Mouse (Mus musculus) CH12.LX (cell line): ENCODE measurements around the gene Dclk2. TPM values are rescaled to one million over a fixed set of nuclear protein-coding genes. Genes with fewer than 3 reads are reported as not detected.
A peak's percentile ranks its signal among the peaks of the same experiment; 100 is the strongest.

Source experiments
- DNase-seq: peaks from one replicate; pipeline ENCODE4 v3.0.0-alpha.2; 2013; ENCODE audit errors: extremely low read depth
- H3K27ac ChIP-seq: 2 replicates; pipeline ENCODE4 v1.5.1; 2012; ENCODE audit warnings: low read depth, mild to moderate bottlenecking, control low read depth, moderate library complexity; ENCODE audit not compliant: insufficient read depth
- H3K27me3 ChIP-seq: replicated peaks from 2 replicates; pipeline ENCODE3; 2012; ENCODE audit warnings: inconsistent platforms
- H3K36me3 ChIP-seq, 2 experiments: replicated peaks in 1 of 2; 2 replicates each; pipeline versions ENCODE3 to v1.6.1; 2012; ENCODE audit warnings: inconsistent platforms in 1 of 2, low read length in 1 of 2, mild to moderate bottlenecking in 1 of 2, mixed read lengths in 1 of 2, moderate library complexity in 1 of 2; ENCODE audit not compliant: control insufficient read depth in 1 of 2, insufficient read depth in 1 of 2
- H3K4me1 ChIP-seq, 2 experiments: 2 replicates each; pipeline ENCODE4 v1.6.1; 2012; ENCODE audit warnings: inconsistent platforms in 1 of 2, moderate library complexity in 1 of 2; ENCODE audit not compliant: insufficient read depth in 2 of 2, control insufficient read depth in 1 of 2
- H3K4me2 ChIP-seq: 2 replicates; pipeline ENCODE4 v1.6.1; 2012; ENCODE audit warnings: low read depth, mild to moderate bottlenecking, control low read depth; ENCODE audit not compliant: poor library complexity, insufficient read depth, severe bottlenecking
- H3K4me3 ChIP-seq, 3 experiments: fragments of 150-350 bp in 1 of 3; sonication (generic) in 1 of 3; replicated peaks in 1 of 3; 2 replicates each; pipeline versions ENCODE3 to v1.5.1; 2011 to 2012; ENCODE audit warnings: low read depth in 2 of 3, low read length in 2 of 3, mild to moderate bottlenecking in 2 of 3, moderate library complexity in 2 of 3, control low read depth in 1 of 3, improper control_type of control experiment in 1 of 3, inconsistent platforms in 1 of 3, mixed read lengths in 1 of 3; ENCODE audit not compliant: poor library complexity in 1 of 3
- H3K79me2 ChIP-seq: replicated peaks from 2 replicates; pipeline ENCODE4 v1.6.1; 2012; ENCODE audit warnings: mild to moderate bottlenecking, moderate library complexity; ENCODE audit not compliant: control insufficient read depth, poor library complexity, insufficient read depth, severe bottlenecking; ENCODE audit errors: extremely low read depth
- H3K9ac ChIP-seq: 2 replicates; pipeline ENCODE4 v1.6.1; 2012; ENCODE audit warnings: low read depth, mild to moderate bottlenecking, control low read depth, moderate library complexity; ENCODE audit not compliant: insufficient read depth
- H3K9me3 ChIP-seq: replicated peaks from 2 replicates; pipeline ENCODE3; 2012; ENCODE audit warnings: low read length, inconsistent platforms, mixed read lengths
- CHD2 ChIP-seq: IDR thresholded peaks from 2 replicates; pipeline ENCODE4 v1.6.1; 2011; ENCODE audit warnings: low read length, improper control_type of control experiment
- CTCF ChIP-seq, 2 experiments: IDR thresholded peaks in 1 of 2; conservative IDR thresholded peaks in 1 of 2; 2 replicates each; pipeline ENCODE4 v1.5.1; 2011 to 2012; ENCODE audit warnings: low read depth in 2 of 2, low read length in 2 of 2, improper control_type of control experiment in 1 of 2, inconsistent platforms in 1 of 2, mild to moderate bottlenecking in 1 of 2, moderate library complexity in 1 of 2
- EP300 ChIP-seq: IDR thresholded peaks from 2 replicates; pipeline ENCODE4 v1.6.1; 2011; ENCODE audit warnings: low read length, improper control_type of control experiment
- ETS1 ChIP-seq: conservative IDR thresholded peaks from 2 replicates; pipeline ENCODE4 v1.6.1; 2012; ENCODE audit warnings: low read depth, mild to moderate bottlenecking, inconsistent platforms, low read length, improper control_type of control experiment, moderate library complexity
- GABPA ChIP-seq: IDR thresholded peaks from 2 replicates; pipeline ENCODE4 v1.6.1; 2012; ENCODE audit warnings: low read depth, low read length, improper control_type of control experiment, inconsistent platforms; ENCODE audit not compliant: insufficient replicate concordance
- HCFC1 ChIP-seq: IDR thresholded peaks from 2 replicates; pipeline ENCODE4 v1.6.1; 2012; ENCODE audit warnings: low read depth, mild to moderate bottlenecking, inconsistent platforms, low read length, improper control_type of control experiment
- IRF4 ChIP-seq: IDR thresholded peaks from 2 replicates; pipeline ENCODE4 v1.6.1; 2014; ENCODE audit warnings: low read depth, mild to moderate bottlenecking, inconsistent platforms, low read length, improper control_type of control experiment
- JUN ChIP-seq: IDR thresholded peaks from 2 replicates; pipeline ENCODE4 v1.6.1; 2011; ENCODE audit warnings: low read depth, mild to moderate bottlenecking, low read length, improper control_type of control experiment, moderate library complexity; ENCODE audit not compliant: insufficient read depth
- JUND ChIP-seq: conservative IDR thresholded peaks from 2 replicates; pipeline ENCODE4 v1.6.1; 2011; ENCODE audit warnings: low read depth, low read length, improper control_type of control experiment
- KAT2A ChIP-seq: IDR thresholded peaks from 2 replicates; pipeline ENCODE4 v1.6.1; 2012; ENCODE audit warnings: low read length, improper control_type of control experiment, inconsistent platforms; ENCODE audit not compliant: insufficient replicate concordance
- MAZ ChIP-seq: IDR thresholded peaks from 2 replicates; pipeline ENCODE4 v1.6.1; 2012; ENCODE audit warnings: low read depth, mild to moderate bottlenecking, inconsistent platforms, low read length, improper control_type of control experiment, moderate library complexity
- MEF2A ChIP-seq: IDR thresholded peaks from 2 replicates; pipeline ENCODE4 v1.6.1; 2014; ENCODE audit warnings: low read depth, mild to moderate bottlenecking, inconsistent platforms, low read length, improper control_type of control experiment, borderline replicate concordance
- NELFE ChIP-seq: IDR thresholded peaks from 2 replicates; pipeline ENCODE4 v1.6.1; 2011; ENCODE audit warnings: low read depth, low read length, improper control_type of control experiment
- NRF1 ChIP-seq: IDR thresholded peaks from 2 replicates; pipeline ENCODE4 v1.6.1; 2014; ENCODE audit warnings: low read depth, mild to moderate bottlenecking, inconsistent platforms, low read length, improper control_type of control experiment, moderate library complexity
- POLR2A ChIP-seq: IDR thresholded peaks from 2 replicates; pipeline ENCODE4 v1.6.1; 2011; ENCODE audit warnings: low read depth, mild to moderate bottlenecking, improper control_type of control experiment, low read length
- RAD21 ChIP-seq: IDR thresholded peaks from 2 replicates; pipeline ENCODE4 v1.6.1; 2011; ENCODE audit warnings: low read depth, mild to moderate bottlenecking, low read length, improper control_type of control experiment, moderate library complexity
- RCOR1 ChIP-seq: conservative IDR thresholded peaks from 2 replicates; pipeline ENCODE4 v1.6.1; 2012; ENCODE audit warnings: low read depth, mild to moderate bottlenecking, inconsistent platforms, low read length, improper control_type of control experiment
- SIN3A ChIP-seq: IDR thresholded peaks from 2 replicates; pipeline ENCODE4 v1.6.1; 2012; ENCODE audit warnings: low read length, improper control_type of control experiment, inconsistent platforms
- SMC3 ChIP-seq: IDR thresholded peaks from 2 replicates; pipeline ENCODE4 v1.6.1; 2011; ENCODE audit warnings: low read depth, low read length, improper control_type of control experiment
- TBP ChIP-seq: conservative IDR thresholded peaks from 2 replicates; pipeline ENCODE4 v1.6.1; 2011; ENCODE audit warnings: low read depth, low read length, improper control_type of control experiment
- TCF12 ChIP-seq: IDR thresholded peaks from 2 replicates; pipeline ENCODE4 v1.6.1; 2014; ENCODE audit warnings: low read depth, mild to moderate bottlenecking, inconsistent platforms, low read length, improper control_type of control experiment
- UBTF ChIP-seq: IDR thresholded peaks from 2 replicates; pipeline ENCODE4 v1.6.1; 2012; ENCODE audit warnings: low read depth, mild to moderate bottlenecking, inconsistent platforms, low read length, improper control_type of control experiment, moderate library complexity
- ZMIZ1 ChIP-seq: IDR thresholded peaks from 2 replicates; pipeline ENCODE4 v1.6.1; 2012; ENCODE audit warnings: low read depth, mild to moderate bottlenecking, inconsistent platforms, low read length, improper control_type of control experiment
- dilution Hi-C: fragments of 300-500 bp; cut with MboI; formaldehyde crosslinking; loops from 2 replicates; pipeline ENCODE4 v1.14.3; 2020; ENCODE audit warnings: low sequenced_read_pairs; ENCODE audit not compliant: extremely low pct_unique_long_range_greater_than_20kb, extremely low pct_ligation_motif_present
- in situ Hi-C: fragments of 300-500 bp; cut with MboI; formaldehyde crosslinking; loops from 3 replicates; pipeline ENCODE4 v1.14.3; 2019; ENCODE audit warnings: low sequenced_read_pairs, low pct_ligation_motif_present, low pct_unique_long_range_greater_than_20kb, mixed read lengths
- polyA plus RNA-seq: library from polyadenylated mRNA; unstranded; fragments of >175 nt; gene quantifications from 2 replicates; pipeline ENCODE4 v1.2.1, GENCODE M21; 2012; ENCODE audit warnings: low read depth; ENCODE audit not compliant: insufficient read length
- total RNA-seq, 2 experiments: library from RNA; depleted of rRNA; stranded (reverse); fragments of 300-350 nt in 1 of 2; fragments of >200 nt in 1 of 2; gene quantifications; 2 replicates each; pipeline ENCODE4 v1.2.3; 2012 to 2014

The Dclk2 gene
- total and polyA plus RNA-seq, 3 experiments, result 0.93 to 2.0 (median 1.0) TPM

- no peak overlapping the region for H3K4me2 ChIP-seq
- TF ChIP-seq EP300 (no peak), RAD21 (peak; percentile 6), JUN (no peak), MAZ (no peak), ZMIZ1 (no peak), POLR2A (no peak), UBTF (no peak), CTCF (conservative IDR thresholded peaks at IDR 0.05 in 1 of 2, IDR thresholded peaks at IDR 0.05 in 1 of 2; ENCODE audit: low read depth in 2 of 2, low read length in 2 of 2) (peak; percentile 39 to 43), NELFE (no peak), SMC3 (peak; percentile 19; the same call in 1 of the 2 replicates), MEF2A (no peak), ETS1 (no peak), KAT2A (no peak), CHD2 (no peak), IRF4 (no peak), JUND (no peak), HCFC1 (no peak)
- in situ Hi-C loops, result no loop called here
- H3K9ac ChIP-seq, result no peak overlapping the region
- no peak for DNase-seq
- dilution Hi-C loops, result no loop called here
- H3K27me3 ChIP-seq, result no peaks in the 10 kb centered on the region
- H3K79me2 ChIP-seq, result no peaks in the 10 kb centered on the region
- H3K9me3 ChIP-seq, result no peaks in the 10 kb centered on the region
- H3K4me3 ChIP-seq, result no peak overlapping the region
- no peaks in the 10 kb centered on the region for H3K36me3 ChIP-seq
- H3K4me1 ChIP-seq, result peaks cover 0 to 16% of the 10 kb centered on the region in 2 experiments; a peak in 2 of 4 replicates
- no peak overlapping the region for H3K27ac ChIP-seq
Observed at GRCm38 (mm10) chr3:86835180-86835579, 85.5 kb downstream of the Dclk2 start.

GRCm38 (mm10) chr3:86834341-86834740 is 86.3 kb downstream of the Dclk2 start:
- in situ Hi-C loops (no loop called here), dilution Hi-C loops (no loop called here)
- Histone ChIP-seq H3K79me2 (no peaks in the 10 kb centered on the region), H3K9me3 (no peaks in the 10 kb centered on the region), H3K9ac (no peak overlapping the region), H3K27me3 (no peaks in the 10 kb centered on the region), H3K27ac (no peak overlapping the region), H3K4me3 (no peak overlapping the region), H3K4me1 (peaks cover 0 to 8% of the 10 kb centered on the region in 2 experiments; a peak in 1 of 4 replicates), H3K36me3 (no peaks in the 10 kb centered on the region), H3K4me2 (no peak overlapping the region)
- no peak for DNase-seq
- no peak for TF ChIP-seq TBP
- TF ChIP-seq JUN, result no peak
- TF ChIP-seq RAD21, result no peak
- TF ChIP-seq RCOR1, result no peak
- no peak for TF ChIP-seq GABPA
- TF ChIP-seq NRF1, result no peak
- no peak for TF ChIP-seq SIN3A
- no peak for TF ChIP-seq KAT2A
- no peak for TF ChIP-seq CHD2
- no peak for TF ChIP-seq MAZ
- no peak for TF ChIP-seq TCF12
